ENCODE assay signal across 23 mouse cellular contexts in genomic region chr2:74725171-74725570, GRCm38 (mm10). TPM values are rescaled to one million over a fixed set of nuclear protein-coding genes. Genes with fewer than 3 reads are reported as not detected.
A peak's percentile ranks its signal among the peaks of the same experiment; 100 is the strongest.
DNase-seq lines count a peak whose midpoint lies in the region; ATAC-seq and TF ChIP-seq lines count a peak whose summit lies in the region.
"Had no signal": no experiment of that assay in that cellular context is flagged by ENCODE, and none has a peak within 500 bp of the region (broad histone marks: within the 10 kb centered on the region; RNA-seq: fewer than 3 reads in every experiment).

No protein-coding gene starts in this region.

- ATAC-seq in hindbrain, postnatal 0 days: no peak
- ATAC-seq in midbrain, embryonic 13.5 days: no peak
- no peak for ATAC-seq in hindbrain, embryonic 14.5 days (ENCODE audit: low FRiP score)
- no peak for ATAC-seq in neural tube, embryonic 13.5 days (ENCODE audit: low read depth)
- ATAC-seq: midbrain, embryonic 16.5 days had no signal

- TF ChIP-seq CTCF in hindbrain, postnatal 0 days (IDR thresholded peaks at IDR 0.05; ENCODE audit: low read depth): no peak

- H3K9ac ChIP-seq in hindbrain, postnatal 0 days (replicated peaks; ENCODE audit: low read length): no peak overlapping the region
- no peak overlapping the region for H3K9ac ChIP-seq in midbrain, embryonic 13.5 days (replicated peaks)
- H3K9ac ChIP-seq in hindbrain, embryonic 14.5 days: peak overlapping the region; percentile 53
- H3K9ac ChIP-seq in neural tube, embryonic 13.5 days: peak overlapping the region; percentile 80
- H3K9ac ChIP-seq: heart, embryonic 15.5 days; lung, embryonic 15.5 days had no signal

- H3K9me3 ChIP-seq in hindbrain, embryonic 10.5 days: no peaks in the 10 kb centered on the region
- no peaks in the 10 kb centered on the region for H3K9me3 ChIP-seq in hindbrain, postnatal 0 days (ENCODE audit: low read length)
- no peaks in the 10 kb centered on the region for H3K9me3 ChIP-seq in midbrain, embryonic 10.5 days (replicated peaks)
- H3K9me3 ChIP-seq in midbrain, embryonic 13.5 days: no peaks in the 10 kb centered on the region
- H3K9me3 ChIP-seq in hindbrain, embryonic 14.5 days (ENCODE audit: control insufficient read depth, low read length): no peaks in the 10 kb centered on the region
- H3K9me3 ChIP-seq in neural tube, embryonic 13.5 days: no peaks in the 10 kb centered on the region
- H3K9me3 ChIP-seq: heart, embryonic 15.5 days; lung, embryonic 15.5 days had no signal

- H3K27me3 ChIP-seq in hindbrain, embryonic 10.5 days (ENCODE audit: insufficient read depth, poor library complexity, severe bottlenecking): peaks cover 100% of the 10 kb centered on the region
- H3K27me3 ChIP-seq in hindbrain, postnatal 0 days (ENCODE audit: insufficient read depth, low read length): peaks cover 89% of the 10 kb centered on the region
- peaks cover 100% of the 10 kb centered on the region for H3K27me3 ChIP-seq in midbrain, embryonic 10.5 days (ENCODE audit: low read depth, poor library complexity, severe bottlenecking)
- H3K27me3 ChIP-seq in midbrain, embryonic 13.5 days: peaks cover 99% of the 10 kb centered on the region
- H3K27me3 ChIP-seq in hindbrain, embryonic 14.5 days (ENCODE audit: control insufficient read depth, insufficient read depth, low read length): peaks cover 98% of the 10 kb centered on the region
- H3K27me3 ChIP-seq in neural tube, embryonic 13.5 days: no peaks in the 10 kb centered on the region

- peak; percentile 56 for DNase-seq in hindbrain, embryonic 10.5 days (ENCODE audit: low spot score)
- no peak for DNase-seq in hindbrain, postnatal 0 days (ENCODE audit: low spot score)
- DNase-seq in midbrain, embryonic 10.5 days (ENCODE audit: low spot score): peak; percentile 52
- no peak for DNase-seq in hindbrain, embryonic 14.5 days (ENCODE audit: low spot score)
- DNase-seq in layer of hippocampus, postnatal 14 days (ENCODE audit: low spot score in 2 of 2): no peak
- no peak for DNase-seq in thymus, adult 18-20 months
- DNase-seq: cerebellum, postnatal 14 days; heart, adult 18-20 months; retina, postnatal 1 day; thymus, postnatal 4 days had no signal

- H3K4me2 ChIP-seq in hindbrain, postnatal 0 days (ENCODE audit: low read depth, low read length): no peak overlapping the region
- H3K4me2 ChIP-seq in midbrain, embryonic 13.5 days (replicated peaks): no peak overlapping the region
- H3K4me2 ChIP-seq in hindbrain, embryonic 14.5 days (replicated peaks): peak overlapping the region; percentile 82
- peak overlapping the region; percentile 74 for H3K4me2 ChIP-seq in neural tube, embryonic 13.5 days
- H3K4me2 ChIP-seq: heart, embryonic 15.5 days; lung, embryonic 15.5 days had no signal

- 2% methylated on average over 17 of the region's 17 CpGs for WGBS in hindbrain, embryonic 10.5 days
- WGBS in hindbrain, postnatal 0 days: 8% methylated on average over 17 of the region's 17 CpGs
- WGBS in midbrain, embryonic 10.5 days: 1% methylated on average over 17 of the region's 17 CpGs
- WGBS in midbrain, embryonic 13.5 days: 1% methylated on average over 17 of the region's 17 CpGs
- 3% methylated on average over 17 of the region's 17 CpGs for WGBS in hindbrain, embryonic 14.5 days
- 11% methylated on average over 17 of the region's 17 CpGs for WGBS in neural tube, embryonic 13.5 days

- H3K4me1 ChIP-seq in hindbrain, embryonic 10.5 days (replicated peaks): peaks cover 10% of the 10 kb centered on the region
- H3K4me1 ChIP-seq in hindbrain, postnatal 0 days (ENCODE audit: insufficient read depth, low read length): no peaks in the 10 kb centered on the region
- H3K4me1 ChIP-seq in midbrain, embryonic 10.5 days: peaks cover 9% of the 10 kb centered on the region
- H3K4me1 ChIP-seq in midbrain, embryonic 13.5 days (replicated peaks): peaks cover 6% of the 10 kb centered on the region
- H3K4me1 ChIP-seq in hindbrain, embryonic 14.5 days (replicated peaks; ENCODE audit: control insufficient read depth, insufficient read depth, low read length): peaks cover 14% of the 10 kb centered on the region
- peaks cover 98% of the 10 kb centered on the region for H3K4me1 ChIP-seq in neural tube, embryonic 13.5 days (replicated peaks)
- H3K4me1 ChIP-seq: lung, embryonic 15.5 days had no signal

- no peak overlapping the region for H3K27ac ChIP-seq in hindbrain, embryonic 10.5 days
- no peak overlapping the region for H3K27ac ChIP-seq in hindbrain, postnatal 0 days
- H3K27ac ChIP-seq in midbrain, embryonic 10.5 days (replicated peaks): no peak overlapping the region
- H3K27ac ChIP-seq in midbrain, embryonic 13.5 days: no peak overlapping the region
- peak overlapping the region; percentile 91 for H3K27ac ChIP-seq in hindbrain, embryonic 14.5 days
- H3K27ac ChIP-seq in neural tube, embryonic 13.5 days (replicated peaks): peak overlapping the region; percentile 93
- H3K27ac ChIP-seq: heart, embryonic 15.5 days; lung, embryonic 15.5 days; macrophage had no signal

- H3K36me3 ChIP-seq in hindbrain, embryonic 10.5 days: no peaks in the 10 kb centered on the region
- no peaks in the 10 kb centered on the region for H3K36me3 ChIP-seq in hindbrain, postnatal 0 days (ENCODE audit: insufficient read depth, low read length)
- H3K36me3 ChIP-seq in midbrain, embryonic 10.5 days: no peaks in the 10 kb centered on the region
- H3K36me3 ChIP-seq in midbrain, embryonic 13.5 days: no peaks in the 10 kb centered on the region
- no peaks in the 10 kb centered on the region for H3K36me3 ChIP-seq in hindbrain, embryonic 14.5 days (replicated peaks; ENCODE audit: control insufficient read depth, insufficient read depth)
- peaks cover 50% of the 10 kb centered on the region for H3K36me3 ChIP-seq in neural tube, embryonic 13.5 days
- H3K36me3 ChIP-seq: heart, embryonic 15.5 days; lung, embryonic 15.5 days had no signal

- peak overlapping the region; percentile 3; the same call in 1 of the 2 replicates for H3K4me3 ChIP-seq in hindbrain, embryonic 10.5 days
- no peak overlapping the region for H3K4me3 ChIP-seq in hindbrain, postnatal 0 days (ENCODE audit: low read length)
- H3K4me3 ChIP-seq in midbrain, embryonic 10.5 days: no peak overlapping the region
- no peak overlapping the region for H3K4me3 ChIP-seq in midbrain, embryonic 13.5 days (replicated peaks)
- peak overlapping the region; percentile 42; the same call in 1 of the 2 replicates for H3K4me3 ChIP-seq in hindbrain, embryonic 14.5 days (replicated peaks; ENCODE audit: low read length)
- peak overlapping the region; percentile 46 for H3K4me3 ChIP-seq in neural tube, embryonic 13.5 days
- H3K4me3 ChIP-seq: erythroblast, embryonic 14.5 days; heart, embryonic 15.5 days; lung, embryonic 15.5 days had no signal

RNA-seq across cellular contexts. Expression of gene Gm28230, which starts 1.4 kb away (rescaled TPM):
- not detected in 2 replicates for polyA plus RNA-seq in hindbrain, embryonic 10.5 days (2016; fragmentation: Nextera tagmentation; extraction: Ambion mirVana)
- 1.3 and 3.5 TPM in 2 replicates for total RNA-seq in hindbrain, postnatal 0 days (2014; rRNA removed)
- polyA plus RNA-seq in hindbrain, postnatal 0 days (2015; fragmentation: Nextera tagmentation; extraction: Ambion mirVana): 0.37 and 0.70 TPM in 2 replicates
- polyA plus RNA-seq in midbrain, embryonic 10.5 days (2016; fragmentation: Nextera tagmentation; extraction: Ambion mirVana): not detected in 2 replicates
- polyA plus RNA-seq in midbrain, embryonic 13.5 days (2015; fragmentation: Nextera tagmentation; extraction: Ambion mirVana): not detected in 2 replicates
- polyA plus RNA-seq in hindbrain, embryonic 14.5 days (2014; fragmentation: Nextera tagmentation; extraction: Ambion mirVana): 0.82 and 1.3 TPM in 2 replicates
- polyA plus RNA-seq in neural tube, embryonic 13.5 days (2015; fragmentation: Nextera tagmentation; extraction: Ambion mirVana): 2.2 and 2.4 TPM in 2 replicates
- not detected for total RNA-seq in layer of hippocampus, postnatal 14 days (2021)
- total RNA-seq: heart, adult 18-20 months; hematopoietic stem cell, adult 5-6 weeks; layer of hippocampus, postnatal 25 days; left cerebral cortex, postnatal 14 days; liver, adult 2 months had no signal
- polyA plus RNA-seq: C2C12; embryonic facial prominence, embryonic 11.5 days; erythroblast, embryonic 14.5 days; heart, embryonic 15.5 days; liver, adult 2 months; macrophage; midbrain, embryonic 16.5 days had no signal

RNA-seq across cellular contexts. Expression of gene Hoxd4, which starts 13.4 kb away (rescaled TPM):
- 0.14 and 2.6 TPM in 2 replicates for polyA plus RNA-seq in hindbrain, embryonic 10.5 days (2016; fragmentation: Nextera tagmentation; extraction: Ambion mirVana)
- 13.9 and 18.1 TPM in 2 replicates for total RNA-seq in hindbrain, postnatal 0 days (2014; rRNA removed)
- polyA plus RNA-seq in hindbrain, postnatal 0 days (2015; fragmentation: Nextera tagmentation; extraction: Ambion mirVana): 1.6 and 1.9 TPM in 2 replicates
- polyA plus RNA-seq in midbrain, embryonic 10.5 days (2016; fragmentation: Nextera tagmentation; extraction: Ambion mirVana): not detected in 2 replicates
- not detected in 2 replicates for polyA plus RNA-seq in midbrain, embryonic 13.5 days (2015; fragmentation: Nextera tagmentation; extraction: Ambion mirVana)
- 3.1 and 4.3 TPM in 2 replicates for polyA plus RNA-seq in hindbrain, embryonic 14.5 days (2014; fragmentation: Nextera tagmentation; extraction: Ambion mirVana)
- polyA plus RNA-seq in neural tube, embryonic 13.5 days (2015; fragmentation: Nextera tagmentation; extraction: Ambion mirVana): 6.9 and 7.2 TPM in 2 replicates
- total RNA-seq in layer of hippocampus, postnatal 14 days (2021): not detected
- total RNA-seq: hematopoietic stem cell, adult 5-6 weeks; layer of hippocampus, postnatal 25 days; left cerebral cortex, postnatal 14 days had no signal
- polyA plus RNA-seq: C2C12; macrophage; midbrain, embryonic 16.5 days had no signal

RNA-seq across cellular contexts. Expression of gene Hoxd3, which starts 13.4 kb away (rescaled TPM):
- polyA plus RNA-seq in hindbrain, embryonic 10.5 days (2016; fragmentation: Nextera tagmentation; extraction: Ambion mirVana): 15.5 and 55.9 TPM in 2 replicates
- total RNA-seq in hindbrain, postnatal 0 days (2014; rRNA removed): 31.3 and 36.8 TPM in 2 replicates
- polyA plus RNA-seq in hindbrain, postnatal 0 days (2015; fragmentation: Nextera tagmentation; extraction: Ambion mirVana): 25.2 and 26.3 TPM in 2 replicates
- polyA plus RNA-seq in midbrain, embryonic 10.5 days (2016; fragmentation: Nextera tagmentation; extraction: Ambion mirVana): 0.06 TPM in 1 of 2 replicates, not detected in the other
- 0.17 TPM in 2 replicates for polyA plus RNA-seq in midbrain, embryonic 13.5 days (2015; fragmentation: Nextera tagmentation; extraction: Ambion mirVana)
- 44.9 and 55.1 TPM in 2 replicates for polyA plus RNA-seq in hindbrain, embryonic 14.5 days (2014; fragmentation: Nextera tagmentation; extraction: Ambion mirVana)
- 24.2 and 33.8 TPM in 2 replicates for polyA plus RNA-seq in neural tube, embryonic 13.5 days (2015; fragmentation: Nextera tagmentation; extraction: Ambion mirVana)
- total RNA-seq in layer of hippocampus, postnatal 14 days (2021): not detected
- total RNA-seq: heart, adult 18-20 months; hematopoietic stem cell, adult 5-6 weeks; layer of hippocampus, postnatal 25 days; left cerebral cortex, postnatal 14 days; liver, adult 2 months had no signal
- polyA plus RNA-seq: C2C12; erythroblast, embryonic 14.5 days; liver, adult 2 months; macrophage; midbrain, embryonic 16.5 days had no signal

RNA-seq across cellular contexts. Expression of gene Hoxd8, which starts 20.8 kb away (rescaled TPM):
- polyA plus RNA-seq in hindbrain, embryonic 10.5 days (2016; fragmentation: Nextera tagmentation; extraction: Ambion mirVana): not detected in 2 replicates
- total RNA-seq in hindbrain, postnatal 0 days (2014; rRNA removed): 0.37 and 9.2 TPM in 2 replicates
- 0.21 TPM in 1 of 2 replicates, not detected in the other for polyA plus RNA-seq in hindbrain, postnatal 0 days (2015; fragmentation: Nextera tagmentation; extraction: Ambion mirVana)
- not detected in 2 replicates for polyA plus RNA-seq in midbrain, embryonic 10.5 days (2016; fragmentation: Nextera tagmentation; extraction: Ambion mirVana)
- 0.08 TPM in 1 of 2 replicates, not detected in the other for polyA plus RNA-seq in midbrain, embryonic 13.5 days (2015; fragmentation: Nextera tagmentation; extraction: Ambion mirVana)
- polyA plus RNA-seq in hindbrain, embryonic 14.5 days (2014; fragmentation: Nextera tagmentation; extraction: Ambion mirVana): 2.1 and 3.3 TPM in 2 replicates
- polyA plus RNA-seq in neural tube, embryonic 13.5 days (2015; fragmentation: Nextera tagmentation; extraction: Ambion mirVana): 17.4 and 22.8 TPM in 2 replicates
- not detected for total RNA-seq in layer of hippocampus, postnatal 14 days (2021)
- total RNA-seq: hematopoietic stem cell, adult 5-6 weeks; layer of hippocampus, postnatal 25 days; left cerebral cortex, postnatal 14 days; liver, adult 2 months had no signal
- polyA plus RNA-seq: C2C12; erythroblast, embryonic 14.5 days; macrophage; midbrain, embryonic 16.5 days had no signal

RNA-seq across cellular contexts. Expression of gene Hoxd9, which starts 27.6 kb away (rescaled TPM):
- not detected in 2 replicates for polyA plus RNA-seq in hindbrain, embryonic 10.5 days (2016; fragmentation: Nextera tagmentation; extraction: Ambion mirVana)
- total RNA-seq in hindbrain, postnatal 0 days (2014; rRNA removed): not detected in 2 replicates
- not detected in 2 replicates for polyA plus RNA-seq in hindbrain, postnatal 0 days (2015; fragmentation: Nextera tagmentation; extraction: Ambion mirVana)
- not detected in 2 replicates for polyA plus RNA-seq in midbrain, embryonic 10.5 days (2016; fragmentation: Nextera tagmentation; extraction: Ambion mirVana)
- polyA plus RNA-seq in midbrain, embryonic 13.5 days (2015; fragmentation: Nextera tagmentation; extraction: Ambion mirVana): not detected in 2 replicates
- polyA plus RNA-seq in hindbrain, embryonic 14.5 days (2014; fragmentation: Nextera tagmentation; extraction: Ambion mirVana): 0.09 TPM in 1 of 2 replicates, not detected in the other
- 27.7 and 42.7 TPM in 2 replicates for polyA plus RNA-seq in neural tube, embryonic 13.5 days (2015; fragmentation: Nextera tagmentation; extraction: Ambion mirVana)
- not detected for total RNA-seq in layer of hippocampus, postnatal 14 days (2021)
- total RNA-seq: hematopoietic stem cell, adult 5-6 weeks; layer of hippocampus, postnatal 25 days; left cerebral cortex, postnatal 14 days; liver, adult 2 months had no signal
- polyA plus RNA-seq: C2C12; erythroblast, embryonic 14.5 days; liver, adult 2 months; macrophage; midbrain, embryonic 16.5 days had no signal

Comparison
In these comparisons a context has a peak if more than half of its experiments do, and no peak if none do; other contexts are left out.
1. DNase-seq: peak in hindbrain, embryonic 10.5 days (single experiment) and midbrain, embryonic 10.5 days (single experiment); none in hindbrain, postnatal 0 days (single experiment), hindbrain, embryonic 14.5 days (single experiment), layer of hippocampus, postnatal 14 days (0 of 2) and thymus, adult 18-20 months (0 of 2).
2. H3K27ac ChIP-seq: peak in hindbrain, embryonic 14.5 days (single experiment) and neural tube, embryonic 13.5 days (single experiment); none in hindbrain, embryonic 10.5 days (single experiment), hindbrain, postnatal 0 days (single experiment), midbrain, embryonic 10.5 days (single experiment) and midbrain, embryonic 13.5 days (single experiment).
3. H3K4me3 ChIP-seq: peak in hindbrain, embryonic 10.5 days (single experiment), hindbrain, embryonic 14.5 days (single experiment) and neural tube, embryonic 13.5 days (single experiment); none in hindbrain, postnatal 0 days (single experiment), midbrain, embryonic 10.5 days (single experiment) and midbrain, embryonic 13.5 days (single experiment).
4. H3K4me2 ChIP-seq: peak in hindbrain, embryonic 14.5 days (single experiment) and neural tube, embryonic 13.5 days (single experiment); none in hindbrain, postnatal 0 days (single experiment) and midbrain, embryonic 13.5 days (single experiment).
5. H3K9ac ChIP-seq: peak in hindbrain, embryonic 14.5 days (single experiment) and neural tube, embryonic 13.5 days (single experiment); none in hindbrain, postnatal 0 days (single experiment) and midbrain, embryonic 13.5 days (single experiment).
6. RNA of gene Hoxd3, which starts 13.4 kb away (polyA plus RNA-seq): 15.5 to 55.9 TPM in hindbrain, embryonic 10.5 days, 44.9 to 55.1 TPM in hindbrain, embryonic 14.5 days, 25.2 to 26.3 TPM in hindbrain, postnatal 0 days and 24.2 to 33.8 TPM in neural tube, embryonic 13.5 days; 0.17 TPM in midbrain, embryonic 13.5 days and 0.06 TPM in midbrain, embryonic 10.5 days; every median in the first group is over 10 times any median in the second.